ENCODE assay signal across 15 mouse cellular contexts in the genomic region with DNA sequence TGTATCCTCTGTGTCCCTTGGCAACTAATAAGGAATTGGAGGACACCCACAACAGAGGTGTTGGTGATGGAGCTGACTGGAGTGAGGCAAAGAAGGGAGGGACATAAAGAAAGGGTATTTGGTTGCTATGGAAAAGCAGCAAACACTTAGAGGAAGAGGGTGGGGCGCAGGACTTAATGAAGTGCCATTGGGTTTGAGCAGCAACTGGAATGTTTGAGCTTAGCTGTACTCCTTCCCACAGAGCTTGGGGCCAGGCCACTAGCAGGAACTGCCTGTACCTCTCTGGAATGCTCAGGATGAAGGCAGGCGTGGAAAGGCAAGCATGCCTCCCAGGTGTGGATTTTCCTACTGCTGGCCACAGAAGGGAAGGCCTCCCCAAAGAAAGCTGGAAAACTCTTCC.
"Had no signal": no experiment of that assay in that cellular context is flagged by ENCODE, and none has a peak within 500 bp of the region (broad histone marks: within the 10 kb centered on the region; RNA-seq: fewer than 3 reads in every experiment).

No protein-coding gene starts in this region.

- H3K27ac ChIP-seq: intestine, embryonic 15.5 days; limb, embryonic 12.5 days; liver, embryonic 14.5 days; macrophage; midbrain, embryonic 15.5 days; stomach, embryonic 15.5 days had no signal

- H3K9ac ChIP-seq: intestine, embryonic 15.5 days; limb, embryonic 12.5 days; liver, embryonic 14.5 days; midbrain, embryonic 15.5 days; stomach, embryonic 15.5 days had no signal

- H3K4me1 ChIP-seq: intestine, embryonic 15.5 days; limb, embryonic 12.5 days; megakaryocyte, embryonic 14.5 days; midbrain, embryonic 15.5 days; stomach, embryonic 15.5 days had no signal

- H3K36me3 ChIP-seq: intestine, embryonic 15.5 days; limb, embryonic 12.5 days; midbrain, embryonic 15.5 days; stomach, embryonic 15.5 days had no signal

- H3K27me3 ChIP-seq: intestine, embryonic 15.5 days; limb, embryonic 12.5 days; megakaryocyte, embryonic 14.5 days; midbrain, embryonic 15.5 days; stomach, embryonic 15.5 days had no signal

- H3K9me3 ChIP-seq: intestine, embryonic 15.5 days; limb, embryonic 12.5 days; midbrain, embryonic 15.5 days; stomach, embryonic 15.5 days had no signal

- H3K4me2 ChIP-seq: intestine, embryonic 15.5 days; limb, embryonic 12.5 days; midbrain, embryonic 11.5 days; midbrain, embryonic 15.5 days; stomach, embryonic 15.5 days had no signal

- ATAC-seq: intestine, embryonic 15.5 days; midbrain, embryonic 15.5 days had no signal

- DNase-seq: kidney, adult 18-20 months; kidney, postnatal 14 days; layer of hippocampus, adult 9-11 months; layer of hippocampus, postnatal 36 days; right cerebral cortex, postnatal 14 days; thymus, adult 2 months; thymus, postnatal 25 days had no signal

- H3K4me3 ChIP-seq: intestine, embryonic 15.5 days; limb, embryonic 12.5 days; megakaryocyte, embryonic 14.5 days; midbrain, embryonic 15.5 days; stomach, embryonic 15.5 days had no signal
